Mouse (Mus musculus) CH12.LX (cell line): ENCODE data around the gene Aldh3b2. TPM values are rescaled to one million over a fixed set of nuclear protein-coding genes. Genes with fewer than 3 reads are reported as not detected.

ENCODE experiments used
- DNase-seq: peaks from one replicate; pipeline ENCODE4 v3.0.0-alpha.2; 2013; ENCODE audit errors: extremely low read depth
- H3K27ac ChIP-seq: 2 replicates; pipeline ENCODE4 v1.5.1; 2012; ENCODE audit warnings: low read depth, mild to moderate bottlenecking, control low read depth, moderate library complexity; ENCODE audit not compliant: insufficient read depth
- H3K27me3 ChIP-seq: replicated peaks from 2 replicates; pipeline ENCODE3; 2012; ENCODE audit warnings: inconsistent platforms
- H3K36me3 ChIP-seq, 2 experiments: replicated peaks in 1 of 2; 2 replicates each; pipeline versions ENCODE3 to v1.6.1; 2012; ENCODE audit warnings: inconsistent platforms in 1 of 2, low read length in 1 of 2, mild to moderate bottlenecking in 1 of 2, mixed read lengths in 1 of 2, moderate library complexity in 1 of 2; ENCODE audit not compliant: control insufficient read depth in 1 of 2, insufficient read depth in 1 of 2
- H3K4me1 ChIP-seq, 2 experiments: 2 replicates each; pipeline ENCODE4 v1.6.1; 2012; ENCODE audit warnings: inconsistent platforms in 1 of 2, moderate library complexity in 1 of 2; ENCODE audit not compliant: insufficient read depth in 2 of 2, control insufficient read depth in 1 of 2
- H3K4me2 ChIP-seq: 2 replicates; pipeline ENCODE4 v1.6.1; 2012; ENCODE audit warnings: low read depth, mild to moderate bottlenecking, control low read depth; ENCODE audit not compliant: poor library complexity, insufficient read depth, severe bottlenecking
- H3K4me3 ChIP-seq, 3 experiments: fragments of 150-350 bp in 1 of 3; sonication (generic) in 1 of 3; replicated peaks in 1 of 3; 2 replicates each; pipeline versions ENCODE3 to v1.5.1; 2011 to 2012; ENCODE audit warnings: low read depth in 2 of 3, low read length in 2 of 3, mild to moderate bottlenecking in 2 of 3, moderate library complexity in 2 of 3, control low read depth in 1 of 3, improper control_type of control experiment in 1 of 3, inconsistent platforms in 1 of 3, mixed read lengths in 1 of 3; ENCODE audit not compliant: poor library complexity in 1 of 3
- H3K79me2 ChIP-seq: replicated peaks from 2 replicates; pipeline ENCODE4 v1.6.1; 2012; ENCODE audit warnings: mild to moderate bottlenecking, moderate library complexity; ENCODE audit not compliant: control insufficient read depth, poor library complexity, insufficient read depth, severe bottlenecking; ENCODE audit errors: extremely low read depth
- H3K9ac ChIP-seq: 2 replicates; pipeline ENCODE4 v1.6.1; 2012; ENCODE audit warnings: low read depth, mild to moderate bottlenecking, control low read depth, moderate library complexity; ENCODE audit not compliant: insufficient read depth
- H3K9me3 ChIP-seq: replicated peaks from 2 replicates; pipeline ENCODE3; 2012; ENCODE audit warnings: low read length, inconsistent platforms, mixed read lengths
- CHD1 ChIP-seq: IDR thresholded peaks from 2 replicates; pipeline ENCODE4 v1.6.1; 2012; ENCODE audit warnings: low read depth, low read length, improper control_type of control experiment, inconsistent platforms
- CTCF ChIP-seq, 2 experiments: IDR thresholded peaks in 1 of 2; conservative IDR thresholded peaks in 1 of 2; 2 replicates each; pipeline ENCODE4 v1.5.1; 2011 to 2012; ENCODE audit warnings: low read depth in 2 of 2, low read length in 2 of 2, improper control_type of control experiment in 1 of 2, inconsistent platforms in 1 of 2, mild to moderate bottlenecking in 1 of 2, moderate library complexity in 1 of 2
- E2F4 ChIP-seq: IDR thresholded peaks from 2 replicates; pipeline ENCODE4 v1.6.1; 2011; ENCODE audit warnings: low read depth, low read length, improper control_type of control experiment; ENCODE audit not compliant: insufficient replicate concordance
- EP300 ChIP-seq: IDR thresholded peaks from 2 replicates; pipeline ENCODE4 v1.6.1; 2011; ENCODE audit warnings: low read length, improper control_type of control experiment
- GABPA ChIP-seq: IDR thresholded peaks from 2 replicates; pipeline ENCODE4 v1.6.1; 2012; ENCODE audit warnings: low read depth, low read length, improper control_type of control experiment, inconsistent platforms; ENCODE audit not compliant: insufficient replicate concordance
- MAFK ChIP-seq: IDR thresholded peaks from 2 replicates; pipeline ENCODE4 v1.6.1; 2011; ENCODE audit warnings: low read length, improper control_type of control experiment; ENCODE audit not compliant: insufficient replicate concordance
- MAX ChIP-seq: IDR thresholded peaks from 2 replicates; pipeline ENCODE4 v1.6.1; 2011; ENCODE audit warnings: low read length, improper control_type of control experiment
- NELFE ChIP-seq: IDR thresholded peaks from 2 replicates; pipeline ENCODE4 v1.6.1; 2011; ENCODE audit warnings: low read depth, low read length, improper control_type of control experiment
- NRF1 ChIP-seq: IDR thresholded peaks from 2 replicates; pipeline ENCODE4 v1.6.1; 2014; ENCODE audit warnings: low read depth, mild to moderate bottlenecking, inconsistent platforms, low read length, improper control_type of control experiment, moderate library complexity
- PAX5 ChIP-seq: IDR thresholded peaks from 2 replicates; pipeline ENCODE4 v1.6.1; 2012; ENCODE audit warnings: low read length, inconsistent platforms, mixed read lengths
- RAD21 ChIP-seq: IDR thresholded peaks from 2 replicates; pipeline ENCODE4 v1.6.1; 2011; ENCODE audit warnings: low read depth, mild to moderate bottlenecking, low read length, improper control_type of control experiment, moderate library complexity
- RCOR1 ChIP-seq: conservative IDR thresholded peaks from 2 replicates; pipeline ENCODE4 v1.6.1; 2012; ENCODE audit warnings: low read depth, mild to moderate bottlenecking, inconsistent platforms, low read length, improper control_type of control experiment
- SMC3 ChIP-seq: IDR thresholded peaks from 2 replicates; pipeline ENCODE4 v1.6.1; 2011; ENCODE audit warnings: low read depth, low read length, improper control_type of control experiment
- TCF12 ChIP-seq: IDR thresholded peaks from 2 replicates; pipeline ENCODE4 v1.6.1; 2014; ENCODE audit warnings: low read depth, mild to moderate bottlenecking, inconsistent platforms, low read length, improper control_type of control experiment
- ZKSCAN1 ChIP-seq: IDR thresholded peaks from 2 replicates; pipeline ENCODE4 v1.6.1; 2012; ENCODE audit warnings: low read depth, inconsistent platforms, low read length, improper control_type of control experiment, borderline replicate concordance
- ZNF384 ChIP-seq: IDR thresholded peaks from 2 replicates; pipeline ENCODE4 v1.6.1; 2012; ENCODE audit warnings: low read depth, low read length, improper control_type of control experiment, inconsistent platforms
- dilution Hi-C: fragments of 300-500 bp; cut with MboI; formaldehyde crosslinking; loops from 2 replicates; pipeline ENCODE4 v1.14.3; 2020; ENCODE audit warnings: low sequenced_read_pairs; ENCODE audit not compliant: extremely low pct_unique_long_range_greater_than_20kb, extremely low pct_ligation_motif_present
- in situ Hi-C: fragments of 300-500 bp; cut with MboI; formaldehyde crosslinking; loops from 3 replicates; pipeline ENCODE4 v1.14.3; 2019; ENCODE audit warnings: low sequenced_read_pairs, low pct_ligation_motif_present, low pct_unique_long_range_greater_than_20kb, mixed read lengths
- polyA plus RNA-seq: library from polyadenylated mRNA; unstranded; fragments of >175 nt; gene quantifications from 2 replicates; pipeline ENCODE4 v1.2.1, GENCODE M21; 2012; ENCODE audit warnings: low read depth; ENCODE audit not compliant: insufficient read length
- total RNA-seq, 2 experiments: library from RNA; depleted of rRNA; stranded (reverse); fragments of 300-350 nt in 1 of 2; fragments of >200 nt in 1 of 2; gene quantifications; 2 replicates each; pipeline ENCODE4 v1.2.3; 2012 to 2014

The Aldh3b2 gene
- total and polyA plus RNA-seq, 3 experiments: not detected

DNA sequence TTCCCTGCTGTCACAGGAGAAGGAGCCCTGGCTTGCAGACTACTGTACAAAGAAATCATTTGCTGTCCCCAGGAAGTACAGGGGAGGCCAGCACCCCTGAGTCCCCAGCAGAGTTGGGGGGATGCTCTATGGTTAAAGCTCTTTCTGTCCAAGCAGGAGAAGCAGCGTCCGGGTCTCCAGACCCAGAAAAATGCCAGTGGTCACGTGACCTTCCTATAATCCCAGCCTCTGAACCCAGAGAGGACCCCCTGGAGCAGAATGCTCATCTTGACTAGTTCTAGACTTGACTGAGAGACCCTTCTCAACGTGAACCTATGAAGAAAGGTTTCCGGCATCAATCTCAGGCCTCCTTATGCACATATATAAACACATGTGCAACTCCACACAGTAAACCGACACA, 46.3 kb upstream of the Aldh3b2 start:
- peaks cover 50 to 82% of the 10 kb centered on the region in 2 experiments for H3K4me1 ChIP-seq
- peaks cover 0 to 5% of the 10 kb centered on the region in 2 experiments for H3K36me3 ChIP-seq
- H3K79me2 ChIP-seq: no peaks in the 10 kb centered on the region
- no peak for TF ChIP-seq RAD21
- no peak for TF ChIP-seq RCOR1
- no peak for TF ChIP-seq PAX5
- TF ChIP-seq MAFK: no peak
- TF ChIP-seq MAX: no peak
- no peak for TF ChIP-seq SMC3
- TF ChIP-seq TCF12: no peak
- TF ChIP-seq E2F4: no peak
- TF ChIP-seq GABPA: no peak
- no peak for TF ChIP-seq EP300
- TF ChIP-seq ZNF384: no peak
- TF ChIP-seq NRF1: no peak
- TF ChIP-seq NELFE: no peak
- TF ChIP-seq, all 38 proteins: peak for 0
- Histone ChIP-seq H3K27ac (no peak overlapping the region), H3K4me2 (no peak overlapping the region), H3K9me3 (no peaks in the 10 kb centered on the region), H3K4me3 (no peak overlapping the region), H3K9ac (no peak overlapping the region), H3K27me3 (no peaks in the 10 kb centered on the region)
- dilution Hi-C loops (no loop called here), in situ Hi-C loops (no loop called here)
- DNase-seq: no peak

DNA sequence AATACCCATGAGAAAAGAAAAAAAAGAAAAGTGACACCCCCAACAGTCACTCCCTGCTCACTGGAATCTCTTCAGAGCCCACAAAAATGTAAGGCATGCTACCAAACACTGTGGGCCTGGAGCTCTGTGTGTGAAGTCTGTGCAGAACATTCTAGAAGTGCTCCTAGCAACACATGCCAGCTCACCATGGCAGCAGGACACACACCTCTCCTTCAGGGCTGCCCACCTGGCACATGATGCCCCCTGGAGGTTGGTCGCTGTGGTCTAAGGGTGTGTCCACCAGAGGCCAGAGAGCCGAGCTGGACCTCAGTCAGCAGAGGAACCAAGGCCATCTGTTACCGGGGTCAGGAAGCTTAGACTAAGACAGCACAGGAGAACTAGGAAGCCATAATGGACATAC, 45.8 kb upstream of the Aldh3b2 start:
- Histone ChIP-seq H3K79me2 (no peaks in the 10 kb centered on the region), H3K4me3 (no peak overlapping the region), H3K27ac (no peak overlapping the region), H3K36me3 (peaks cover 0 to under 1% of the 10 kb centered on the region in 2 experiments), H3K4me2 (no peak overlapping the region), H3K4me1 (peaks cover 50 to 86% of the 10 kb centered on the region in 2 experiments), H3K27me3 (no peaks in the 10 kb centered on the region), H3K9ac (no peak overlapping the region), H3K9me3 (no peaks in the 10 kb centered on the region)
- in situ Hi-C loops (no loop called here), dilution Hi-C loops (no loop called here)
- no peak for DNase-seq
- no peak for TF ChIP-seq ZNF384
- no peak for TF ChIP-seq CHD1
- no peak for TF ChIP-seq ZKSCAN1
- TF ChIP-seq CTCF (conservative IDR thresholded peaks at IDR 0.05 in 1 of 2, IDR thresholded peaks at IDR 0.05 in 1 of 2; ENCODE audit: low read depth in 2 of 2, low read length in 2 of 2): peak in 1 of 2 experiments; percentile 34; a peak in 2 of 4 replicates
